Mouse (Mus musculus) right cerebral cortex, postnatal 14 days (tissue): ENCODE results near the gene Tmem38a.

Experiments used
- DNase-seq: peaks from one replicate; pipeline ENCODE4 v3.0.0; 2022

The Tmem38a gene

GRCm38 (mm10) chr8:72587806-72588205 is 16.0 kb downstream of the Tmem38a start:
- DNase-seq = no peak

DNA sequence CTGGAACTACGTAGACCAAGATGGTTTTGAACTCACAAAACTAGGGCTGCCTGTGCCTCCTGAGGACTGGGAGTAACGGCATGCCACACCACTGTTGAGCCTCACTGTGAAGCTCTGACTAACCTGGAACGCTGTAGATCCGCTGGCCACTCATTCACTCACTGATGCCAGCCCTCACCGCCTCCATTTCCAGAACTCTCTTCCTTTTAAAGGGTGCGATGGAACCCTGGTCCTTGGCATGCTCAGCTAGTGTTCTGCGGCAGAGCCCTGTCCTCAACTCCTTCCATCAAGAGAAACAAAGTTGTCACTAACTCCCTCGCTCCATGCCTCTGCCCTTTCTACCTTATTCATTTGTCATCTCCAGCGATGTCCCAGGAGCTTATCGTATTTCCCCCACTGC is 17.0 kb downstream of the Tmem38a start:
- DNase-seq = no peak

GRCm38 (mm10) chr8:72589286-72589685 is 17.4 kb downstream of the Tmem38a start:
- peak; percentile 62 for DNase-seq

GRCm38 (mm10) chr8:72590198-72590597 is 18.3 kb downstream of the Tmem38a start:
- DNase-seq = peak; percentile 49
